Mouse (Mus musculus): ENCODE measurements around the gene Cd9.
"Not testable (repeated sequence)": the region's sequence is repeated elsewhere in the genome, so short reads cannot be mapped to it uniquely, and the experiment has no call there.

Gene Cd9

GRCm38 (mm10) chr6:125496417-125496816, 1.8 kb upstream of the Cd9 start:
- no peak for DNase-seq

GRCm38 (mm10) chr6:125495361-125495760, 770 bp upstream of the Cd9 start:
- no peak for DNase-seq

- DNase-seq = no peak
Observed at GRCm38 (mm10) chr6:125493147-125493546, 1.4 kb downstream of the Cd9 start.

GRCm38 (mm10) chr6:125492664-125493063, 1.9 kb downstream of the Cd9 start:
- DNase-seq = no peak

GRCm38 (mm10) chr6:125492033-125492432, 2.6 kb downstream of the Cd9 start:
- no peak for DNase-seq

GRCm38 (mm10) chr6:125491393-125491792, 3.2 kb downstream of the Cd9 start:
- no peak for DNase-seq

GRCm38 (mm10) chr6:125489881-125490559, 4.6 kb downstream of the Cd9 start:
- DNase-seq = peak; percentile 50

- no peak for DNase-seq
Observed at GRCm38 (mm10) chr6:125485589-125485988, 9.0 kb downstream of the Cd9 start.

GRCm38 (mm10) chr6:125484721-125485120, 9.9 kb downstream of the Cd9 start:
- no peak for DNase-seq

- not testable (repeated sequence) for DNase-seq
Observed at GRCm38 (mm10) chr6:125484313-125484660, 10.3 kb downstream of the Cd9 start.

- DNase-seq = no peak
Observed at GRCm38 (mm10) chr6:125483515-125484312, 10.9 kb downstream of the Cd9 start.

- DNase-seq = no peak
Observed at GRCm38 (mm10) chr6:125482427-125482831, 12.2 kb downstream of the Cd9 start.

GRCm38 (mm10) chr6:125481667-125482390, 12.8 kb downstream of the Cd9 start:
- no peak for DNase-seq

GRCm38 (mm10) chr6:125480396-125481361, 13.9 kb downstream of the Cd9 start:
- no peak for DNase-seq

- DNase-seq = no peak
Observed at GRCm38 (mm10) chr6:125479359-125479758, 15.2 kb downstream of the Cd9 start.

- peak; percentile 51 for DNase-seq
Observed at GRCm38 (mm10) chr6:125478135-125479128, 16.2 kb downstream of the Cd9 start.

- DNase-seq = no peak
Observed at GRCm38 (mm10) chr6:125476826-125477589, 17.6 kb downstream of the Cd9 start.

GRCm38 (mm10) chr6:125476090-125476489, 18.5 kb downstream of the Cd9 start:
- no peak for DNase-seq

- no peak for DNase-seq
Observed at GRCm38 (mm10) chr6:125475184-125475583, 19.4 kb downstream of the Cd9 start.

- no peak for DNase-seq
Observed at GRCm38 (mm10) chr6:125473939-125474338, 20.7 kb downstream of the Cd9 start.
